15 mouse cellular contexts compared by ENCODE assay signal in genomic region chr11:120052274-120052673, GRCm38 (mm10). TPM values are rescaled to one million over a fixed set of nuclear protein-coding genes. Genes with fewer than 3 reads are reported as not detected.
DNase-seq lines count a peak whose midpoint lies in the region; ATAC-seq and TF ChIP-seq lines count a peak whose summit lies in the region.
"Had no signal": no experiment of that assay in that cellular context is flagged by ENCODE, and none has a peak within 500 bp of the region (broad histone marks: within the 10 kb centered on the region; RNA-seq: fewer than 3 reads in every experiment).

No protein-coding gene starts in this region.

- DNase-seq in cerebellum, adult 9-11 months, result peak; percentile 46
- DNase-seq in cerebellum, postnatal 4 days (ENCODE audit: low spot score in 2 of 2), result no peak
- no peak for DNase-seq in hindbrain, postnatal 0 days (ENCODE audit: low spot score)
- no peak for DNase-seq in hindbrain, embryonic 10.5 days (ENCODE audit: low spot score)
- DNase-seq in lung, postnatal 14 days, result no peak
- DNase-seq in thymus, postnatal 36 days, result no peak
- DNase-seq: cerebellum, adult 11-12 months; forebrain, postnatal 0 days had no signal

- H3K27me3 ChIP-seq in hindbrain, postnatal 0 days (ENCODE audit: insufficient read depth, low read length), result no peaks in the 10 kb centered on the region
- peaks cover 43% of the 10 kb centered on the region for H3K27me3 ChIP-seq in hindbrain, embryonic 10.5 days (ENCODE audit: insufficient read depth, poor library complexity, severe bottlenecking)
- peaks cover 16% of the 10 kb centered on the region for H3K27me3 ChIP-seq in lung, embryonic 16.5 days (ENCODE audit: control insufficient read depth, insufficient read depth, low read depth, low read length)
- H3K27me3 ChIP-seq: hindbrain, embryonic 15.5 days had no signal

- H3K36me3 ChIP-seq in hindbrain, postnatal 0 days (ENCODE audit: insufficient read depth, low read length), result no peaks in the 10 kb centered on the region
- no peaks in the 10 kb centered on the region for H3K36me3 ChIP-seq in hindbrain, embryonic 10.5 days
- no peaks in the 10 kb centered on the region for H3K36me3 ChIP-seq in lung, embryonic 16.5 days (ENCODE audit: control insufficient read depth, insufficient read depth, low read length)
- H3K36me3 ChIP-seq: hindbrain, embryonic 15.5 days; limb, embryonic 13.5 days; midbrain, embryonic 13.5 days had no signal

- H3K4me3 ChIP-seq in hindbrain, postnatal 0 days (ENCODE audit: low read length), result no peak overlapping the region
- no peak overlapping the region for H3K4me3 ChIP-seq in hindbrain, embryonic 10.5 days
- H3K4me3 ChIP-seq in lung, embryonic 16.5 days (ENCODE audit: low read length), result no peak overlapping the region
- H3K4me3 ChIP-seq: erythroblast, embryonic 14.5 days; hindbrain, embryonic 15.5 days; limb, embryonic 13.5 days; midbrain, embryonic 13.5 days had no signal

- no peak for TF ChIP-seq CTCF in hindbrain, postnatal 0 days (IDR thresholded peaks at IDR 0.05; ENCODE audit: low read depth)

- H3K9ac ChIP-seq in hindbrain, postnatal 0 days (replicated peaks; ENCODE audit: low read length), result no peak overlapping the region
- no peak overlapping the region for H3K9ac ChIP-seq in lung, embryonic 16.5 days (ENCODE audit: low read length)
- H3K9ac ChIP-seq: forebrain, postnatal 0 days; hindbrain, embryonic 15.5 days; limb, embryonic 13.5 days; midbrain, embryonic 13.5 days had no signal

- H3K4me1 ChIP-seq in hindbrain, postnatal 0 days (ENCODE audit: insufficient read depth, low read length), result peaks cover 9% of the 10 kb centered on the region; the same call in 1 of the 2 replicates
- H3K4me1 ChIP-seq in hindbrain, embryonic 10.5 days (replicated peaks), result peaks cover 42% of the 10 kb centered on the region
- peaks cover 14% of the 10 kb centered on the region; the same call in 1 of the 2 replicates for H3K4me1 ChIP-seq in lung, embryonic 16.5 days (replicated peaks; ENCODE audit: control insufficient read depth, insufficient read depth, low read length)

- peak overlapping the region; percentile 79; the same call in 1 of the 2 replicates for H3K27ac ChIP-seq in hindbrain, postnatal 0 days
- no peak overlapping the region for H3K27ac ChIP-seq in hindbrain, embryonic 10.5 days
- no peak overlapping the region for H3K27ac ChIP-seq in lung, embryonic 16.5 days (ENCODE audit: low read length)
- H3K27ac ChIP-seq: limb, embryonic 13.5 days; macrophage; midbrain, embryonic 13.5 days had no signal

- no peak for ATAC-seq in hindbrain, postnatal 0 days
- peak; percentile 59 for ATAC-seq in lung, embryonic 16.5 days (ENCODE audit: low read depth)
- ATAC-seq in frontal cortex, adult (ENCODE audit: low TSS enrichment), result no peak
- ATAC-seq: midbrain, embryonic 13.5 days had no signal

- 64% methylated on average over 9 of the region's 9 CpGs for WGBS in hindbrain, postnatal 0 days
- 82% methylated on average over 9 of the region's 9 CpGs for WGBS in hindbrain, embryonic 10.5 days
- 54% methylated on average over 9 of the region's 9 CpGs for WGBS in lung, embryonic 16.5 days

- H3K4me2 ChIP-seq in hindbrain, postnatal 0 days (ENCODE audit: low read depth, low read length), result no peak overlapping the region
- no peak overlapping the region for H3K4me2 ChIP-seq in lung, embryonic 16.5 days (ENCODE audit: low read depth, low read length)
- H3K4me2 ChIP-seq: hindbrain, embryonic 15.5 days; limb, embryonic 13.5 days; midbrain, embryonic 13.5 days had no signal

- H3K9me3 ChIP-seq in hindbrain, postnatal 0 days (ENCODE audit: low read length), result no peaks in the 10 kb centered on the region
- H3K9me3 ChIP-seq in hindbrain, embryonic 10.5 days, result no peaks in the 10 kb centered on the region
- H3K9me3 ChIP-seq in lung, embryonic 16.5 days (ENCODE audit: control insufficient read depth, low read length), result no peaks in the 10 kb centered on the region
- H3K9me3 ChIP-seq: hindbrain, embryonic 15.5 days; limb, embryonic 13.5 days; midbrain, embryonic 13.5 days had no signal

RNA-seq across cellular contexts. Expression of gene Aatk, which starts 5.3 kb away (rescaled TPM):
- 161 and 184 TPM in 2 replicates for total RNA-seq in hindbrain, postnatal 0 days (2014; rRNA removed)
- polyA plus RNA-seq in hindbrain, postnatal 0 days (2015; fragmentation: Nextera tagmentation; extraction: Ambion mirVana), result 33.3 and 35.5 TPM in 2 replicates
- polyA plus RNA-seq in hindbrain, embryonic 10.5 days (2016; fragmentation: Nextera tagmentation; extraction: Ambion mirVana), result 1.6 and 3.2 TPM in 2 replicates
- polyA plus RNA-seq in lung, embryonic 16.5 days (2015; fragmentation: Nextera tagmentation; extraction: Ambion mirVana), result 2.0 and 2.2 TPM in 2 replicates

RNA-seq across cellular contexts. Expression of gene Cep131, which starts 34.4 kb away (rescaled TPM):
- 18.5 and 18.7 TPM in 2 replicates for total RNA-seq in hindbrain, postnatal 0 days (2014; rRNA removed)
- 23.3 and 26.4 TPM in 2 replicates for polyA plus RNA-seq in hindbrain, postnatal 0 days (2015; fragmentation: Nextera tagmentation; extraction: Ambion mirVana)
- 39.6 and 45.4 TPM in 2 replicates for polyA plus RNA-seq in hindbrain, embryonic 10.5 days (2016; fragmentation: Nextera tagmentation; extraction: Ambion mirVana)
- polyA plus RNA-seq in lung, embryonic 16.5 days (2015; fragmentation: Nextera tagmentation; extraction: Ambion mirVana), result 15.3 and 16.4 TPM in 2 replicates

RNA-seq across cellular contexts. Expression of gene Tepsin, which starts 46.3 kb away (rescaled TPM):
- total RNA-seq in hindbrain, postnatal 0 days (2014; rRNA removed), result 30.6 and 31.6 TPM in 2 replicates
- polyA plus RNA-seq in hindbrain, postnatal 0 days (2015; fragmentation: Nextera tagmentation; extraction: Ambion mirVana), result 13.8 and 14.8 TPM in 2 replicates
- polyA plus RNA-seq in hindbrain, embryonic 10.5 days (2016; fragmentation: Nextera tagmentation; extraction: Ambion mirVana), result 21.4 and 25.3 TPM in 2 replicates
- 17.8 and 18.2 TPM in 2 replicates for polyA plus RNA-seq in lung, embryonic 16.5 days (2015; fragmentation: Nextera tagmentation; extraction: Ambion mirVana)

RNA-seq across cellular contexts. Expression of gene Ndufaf8, which starts 46.5 kb away (rescaled TPM):
- total RNA-seq in hindbrain, postnatal 0 days (2014; rRNA removed), result 56.1 and 82.6 TPM in 2 replicates
- polyA plus RNA-seq in hindbrain, postnatal 0 days (2015; fragmentation: Nextera tagmentation; extraction: Ambion mirVana), result 62.7 and 70.2 TPM in 2 replicates
- polyA plus RNA-seq in hindbrain, embryonic 10.5 days (2016; fragmentation: Nextera tagmentation; extraction: Ambion mirVana), result 86.4 and 92.2 TPM in 2 replicates
- polyA plus RNA-seq in lung, embryonic 16.5 days (2015; fragmentation: Nextera tagmentation; extraction: Ambion mirVana), result 64.7 and 78.3 TPM in 2 replicates
